ENCODE assay signal across 9 mouse cellular contexts in the genomic region with DNA sequence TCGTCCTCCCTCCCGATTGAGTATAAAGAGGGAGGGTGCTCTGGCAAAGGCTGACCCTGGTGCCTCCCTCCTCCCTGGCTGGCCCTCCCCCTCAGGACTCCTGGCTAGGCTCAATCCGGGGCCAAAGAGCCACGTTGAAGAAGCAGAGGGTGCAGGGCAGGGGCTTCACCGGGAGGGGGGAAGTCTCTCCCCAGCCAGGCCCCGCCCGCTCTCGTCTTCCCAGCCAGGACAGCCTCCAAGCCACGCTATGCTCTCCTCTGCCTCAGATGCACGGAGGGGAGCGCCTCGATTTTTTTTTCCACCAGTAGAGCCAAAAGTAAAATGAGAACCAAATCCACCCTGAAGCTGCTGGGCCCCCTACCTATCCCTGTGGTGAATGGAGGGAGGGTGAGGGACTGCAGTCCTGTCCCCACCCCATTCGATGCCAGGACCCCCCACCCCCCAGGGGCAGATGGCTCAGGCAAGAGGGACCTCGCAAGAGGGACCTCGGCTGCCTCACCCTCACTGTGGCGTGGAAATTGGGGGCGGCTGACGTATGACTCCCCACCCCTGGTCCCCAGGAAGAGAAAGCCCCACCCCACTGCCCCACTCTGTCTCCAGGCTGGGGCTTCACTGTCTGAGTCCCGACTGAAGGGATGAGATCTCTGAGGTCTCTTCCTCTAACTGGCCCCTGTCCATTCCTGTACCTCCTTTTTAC. TPM values are rescaled to one million over a fixed set of nuclear protein-coding genes. Genes with fewer than 3 reads are reported as not detected.
DNase-seq lines count a peak whose midpoint lies in the region; ATAC-seq lines count a peak whose summit lies in the region.
"Had no signal": no experiment of that assay in that cellular context is flagged by ENCODE, and none has a peak within 500 bp of the region (broad histone marks: within the 10 kb centered on the region; RNA-seq: fewer than 3 reads in every experiment).

No protein-coding gene starts in this region.

- H3K27ac ChIP-seq in limb, embryonic 15.5 days = peak overlapping the region; percentile 94
- H3K27ac ChIP-seq: liver, embryonic 14.5 days had no signal

- 3% methylated on average over 19 of the region's 19 CpGs for WGBS in limb, embryonic 15.5 days

- peak overlapping the region; percentile 40 for H3K4me2 ChIP-seq in limb, embryonic 15.5 days

- no peaks in the 10 kb centered on the region for H3K36me3 ChIP-seq in limb, embryonic 15.5 days

- peak; percentile 80 for ATAC-seq in limb, embryonic 15.5 days (ENCODE audit: insufficient number of reproducible peaks, low FRiP score, low TSS enrichment, low read depth)

- H3K4me3 ChIP-seq in limb, embryonic 15.5 days = peak overlapping the region; percentile 22

- H3K27me3 ChIP-seq in limb, embryonic 15.5 days = peaks cover 3% of the 10 kb centered on the region; the same call in 1 of the 2 replicates

- peaks cover 40% of the 10 kb centered on the region for H3K4me1 ChIP-seq in limb, embryonic 15.5 days

- intact Hi-C loops in left cerebral cortex, postnatal 4 days (cut with DNase I) = no loop called here

- H3K9ac ChIP-seq in limb, embryonic 15.5 days = no peak overlapping the region
- H3K9ac ChIP-seq: liver, embryonic 14.5 days had no signal

- H3K9me3 ChIP-seq in limb, embryonic 15.5 days = no peaks in the 10 kb centered on the region

- peak; percentile 68 for DNase-seq in lung, postnatal 10 days
- DNase-seq in lung, postnatal 25 days (ENCODE audit: low spot score) = no peak
- DNase-seq in gastrocnemius, postnatal 25 days = peak; percentile 67
- peak; percentile 80 to 82 for DNase-seq in urinary bladder, postnatal 4 days (ENCODE audit: low spot score in 2 of 2)
- no peak for DNase-seq in cerebellum, adult 11 months
- DNase-seq in layer of hippocampus, adult 11-12 months (ENCODE audit: low spot score) = no peak
- DNase-seq in left cerebral cortex, postnatal 4 days = no peak

RNA-seq across cellular contexts. Expression of a gene that starts 53.2 kb away (rescaled TPM):
- 1,000 to 10,000 TPM; 1,080 to 1,200 TPM for total RNA-seq in gastrocnemius, postnatal 25 days (2021)
- 4,882 and 5,832 TPM in 2 replicates for polyA plus RNA-seq in limb, embryonic 15.5 days (2015; fragmentation: Nextera tagmentation; extraction: Ambion mirVana)
- 10 to 100 TPM; 62.8 to 70.4 TPM for total RNA-seq in left cerebral cortex, postnatal 4 days (2021)

Comparison
In these comparisons a context has a peak if more than half of its experiments do, and no peak if none do; other contexts are left out.
1. DNase-seq: peak in lung, postnatal 10 days (single experiment), gastrocnemius, postnatal 25 days (single experiment) and urinary bladder, postnatal 4 days (2 of 2); none in lung, postnatal 25 days (single experiment), cerebellum, adult 11 months (single experiment), layer of hippocampus, adult 11-12 months (single experiment) and left cerebral cortex, postnatal 4 days (single experiment).
2. RNA of a gene that starts 53.2 kb away (total RNA-seq): 1,080 to 1,200 TPM in gastrocnemius, postnatal 25 days; 62.8 to 70.4 TPM in left cerebral cortex, postnatal 4 days; every median in the first group is over 10 times any median in the second.